Mouse (Mus musculus) colon, adult 2 months (tissue): ENCODE measurements around the gene Gm436. TPM values are rescaled to one million over a fixed set of nuclear protein-coding genes. Genes with fewer than 3 reads are reported as not detected.

Source experiments
- polyA plus RNA-seq: library from polyadenylated mRNA; depleted of rRNA; stranded (reverse); fragments of >200 nt; gene quantifications from 2 replicates; pipeline ENCODE4 v1.2.3, GENCODE M21; 2012; rRNA removed

The Gm436 gene
- polyA plus RNA-seq: not detected in 2 replicates

GRCm38 (mm10) chr4:144686268-144686667 is at the start of gene Gm436:
Gene Gm436, minus strand, starts transcription at chr4:144686368.

GRCm38 (mm10) chr4:144721304-144721703 is 35.1 kb upstream of the Gm436 start, which contains the start of gene Gm13178:
Gene Gm13178, minus strand, starts transcription at chr4:144721404.

Other genes starting within 250 kb of the Gm436 start
- not detected in 2 replicates for gene 1700012P22Rik, start 247.6 kb downstream of the Gm436 start, polyA plus RNA-seq
- not detected in 2 replicates for gene Gm9944, start 233.1 kb downstream of the Gm436 start, polyA plus RNA-seq
- gene Aadacl3, start 222.6 kb downstream of the Gm436 start, polyA plus RNA-seq: not detected in 2 replicates
- not detected in 2 replicates for gene 9430007A20Rik, start 166.5 kb downstream of the Gm436 start, polyA plus RNA-seq
- gene Gm13124, start 121.2 kb downstream of the Gm436 start, polyA plus RNA-seq: not detected in 2 replicates
- gene Aadacl4, start 72.7 kb downstream of the Gm436 start, polyA plus RNA-seq: not detected in 2 replicates
- gene Gm13178, start 35.0 kb upstream of the Gm436 start, polyA plus RNA-seq: not detected in 2 replicates
- not detected in 2 replicates for gene Gm438, start 100.2 kb upstream of the Gm436 start, polyA plus RNA-seq
- 59.8 and 79.8 TPM in 2 replicates for gene Dhrs3, start 206.5 kb upstream of the Gm436 start, polyA plus RNA-seq